Mouse (Mus musculus) B cell, adult 67 days (primary cell): ENCODE results near the gene Plp1. TPM values are rescaled to one million over a fixed set of nuclear protein-coding genes. Genes with fewer than 3 reads are reported as not detected.

Experiments
- total RNA-seq, 2 experiments: library from RNA; stranded (reverse); gene quantifications; 4 replicates each; pipeline ENCODE4 v1.2.4; 2023

The Plp1 gene
- total RNA-seq = 1 to 10 TPM; 5.9 to 7.0 TPM

GRCm38 (mm10) chrX:136822371-136822770, at the start of gene Plp1:
Plp1 (plus strand) TSS chrX:136822671.

GRCm38 (mm10) chrX:136780041-136780440, 42.4 kb upstream of the Plp1 start, which contains the start of gene Glra4:
Glra4 (minus strand) TSS chrX:136780141.

GRCm38 (mm10) chrX:136868061-136869040, 45.9 kb downstream of the Plp1 start, which contains the start of gene Rab9b:
Rab9b (minus strand) TSS chrX:136868755.

Other genes starting within 250 kb of the Plp1 start
- gene Tceal3, start 231.8 kb upstream of the Plp1 start, total RNA-seq = not detected
- gene Tceal1, start 114.7 kb upstream of the Plp1 start, total RNA-seq = under 1 TPM in 1 of 2 experiments, not detected in 1; 0.26 TPM
- 100 to 1,000 TPM; 123 to 138 TPM for gene Morf4l2, start 79.0 kb upstream of the Plp1 start, total RNA-seq
- not detected for gene Glra4, start 42.5 kb upstream of the Plp1 start, total RNA-seq
- not detected for gene Rab9b, start 46.1 kb downstream of the Plp1 start, total RNA-seq
- gene H2bfm, start 104.7 kb downstream of the Plp1 start, total RNA-seq = not detected
- 10 to 100 TPM; 17.5 to 26.6 TPM for gene Tmsb15b2, start 152.8 kb downstream of the Plp1 start, total RNA-seq
- gene Tmsb15l, start 154.2 kb downstream of the Plp1 start, total RNA-seq = under 1 TPM in 1 of 2 experiments, not detected in 1; 0.95 TPM
- gene Tmsb15b1, start 154.2 kb downstream of the Plp1 start, total RNA-seq = 10 to 100 TPM in 1 of 2 experiments, 1 to 10 TPM in 1; 2.9 to 19.2 TPM
- 10 to 100 TPM; 13.1 to 20.4 TPM for gene Zcchc18, start 170.5 kb downstream of the Plp1 start, total RNA-seq
- gene Slc25a53, start 215.6 kb downstream of the Plp1 start, total RNA-seq = 10 to 100 TPM; 34.1 to 50.9 TPM
- gene Fam199x, start 226.9 kb downstream of the Plp1 start, total RNA-seq = 1 to 10 TPM; 6.7 to 7.7 TPM